Mouse (Mus musculus) cerebellum, postnatal 4 days (tissue): ENCODE measurements around the gene Dnpep.

ENCODE experiments used
- DNase-seq, 2 experiments: peaks; one replicate each; pipeline ENCODE4 v3.0.0; 2022; ENCODE audit warnings: low spot score in 2 of 2, mixed read lengths in 1 of 2

Gene Dnpep

GRCm38 (mm10) chr1:75317241-75318201 lies at the start of gene Dnpep:
Gene Dnpep (minus strand): TSS chr1:75317990.
- DNase-seq, result peak; percentile 98 to 99

GRCm38 (mm10) chr1:75365510-75366137 lies 47.8 kb upstream of the Dnpep start:
- no peak for DNase-seq

- no peak for DNase-seq
Measured at GRCm38 (mm10) chr1:75363868-75364267, 46.1 kb upstream of the Dnpep start.

GRCm38 (mm10) chr1:75361750-75362149 lies 44.0 kb upstream of the Dnpep start:
- DNase-seq, result no peak

GRCm38 (mm10) chr1:75361123-75361522 lies 43.3 kb upstream of the Dnpep start:
- DNase-seq, result no peak

GRCm38 (mm10) chr1:75360112-75361031 lies 42.6 kb upstream of the Dnpep start, which contains the start of gene Des:
Gene Des (plus strand): TSS chr1:75360329.
- no peak for DNase-seq

GRCm38 (mm10) chr1:75359346-75359745 lies 41.6 kb upstream of the Dnpep start:
- DNase-seq, result no peak

GRCm38 (mm10) chr1:75358009-75358408 lies 40.2 kb upstream of the Dnpep start:
- DNase-seq, result no peak

GRCm38 (mm10) chr1:75357261-75357660 lies 39.5 kb upstream of the Dnpep start:
- DNase-seq, result peak in 1 of 2 experiments; percentile 50

GRCm38 (mm10) chr1:75349275-75349674 lies 31.5 kb upstream of the Dnpep start:
- no peak for DNase-seq

GRCm38 (mm10) chr1:75347279-75347678 lies 29.5 kb upstream of the Dnpep start:
- DNase-seq, result no peak

GRCm38 (mm10) chr1:75345036-75345935 lies 27.5 kb upstream of the Dnpep start:
- DNase-seq, result no peak

GRCm38 (mm10) chr1:75344291-75345035 lies 26.7 kb upstream of the Dnpep start:
- DNase-seq, result no peak

- DNase-seq, result peak in 1 of 2 experiments; percentile 56
Measured at GRCm38 (mm10) chr1:75342874-75343416, 25.2 kb upstream of the Dnpep start.

- DNase-seq, result no peak
Measured at GRCm38 (mm10) chr1:75340519-75340918, 22.7 kb upstream of the Dnpep start.

GRCm38 (mm10) chr1:75339337-75339736 lies 21.5 kb upstream of the Dnpep start:
- DNase-seq, result no peak

- DNase-seq, result no peak
Measured at GRCm38 (mm10) chr1:75338091-75338694, 20.4 kb upstream of the Dnpep start.

- no peak for DNase-seq
Measured at GRCm38 (mm10) chr1:75337097-75337496, 19.3 kb upstream of the Dnpep start.

- no peak for DNase-seq
Measured at GRCm38 (mm10) chr1:75336461-75336860, 18.7 kb upstream of the Dnpep start.
